Mouse (Mus musculus) gastrocnemius, adult 18-20 months (tissue): ENCODE results near the gene Galc. TPM values are rescaled to one million over a fixed set of nuclear protein-coding genes. Genes with fewer than 3 reads are reported as not detected.

Source experiments
- DNase-seq: peaks from one replicate; pipeline ENCODE4 v3.0.0; 2021; ENCODE audit warnings: low spot score
- total RNA-seq, 2 experiments: library from RNA; stranded (reverse); gene quantifications; 2 replicates each; pipeline ENCODE4 v1.2.3; 2021

The Galc gene
- total RNA-seq, 2 experiments from 2014 or later = 5.3 to 5.5 TPM

- peak; percentile 21 for DNase-seq
These were observed 77.5 kb downstream of the Galc start for GRCm38 (mm10) chr12:98181729-98182128.

- no peak for DNase-seq
These were observed 78.5 kb downstream of the Galc start for GRCm38 (mm10) chr12:98180807-98181206.

- DNase-seq = no peak
These were observed 78.9 kb downstream of the Galc start for GRCm38 (mm10) chr12:98180235-98180800.

- DNase-seq = no peak
These were observed 79.8 kb downstream of the Galc start for GRCm38 (mm10) chr12:98179496-98179895.

GRCm38 (mm10) chr12:98176632-98177031 is 82.6 kb downstream of the Galc start:
- DNase-seq = no peak

GRCm38 (mm10) chr12:98161901-98162300 is 97.4 kb downstream of the Galc start:
- DNase-seq = no peak

GRCm38 (mm10) chr12:98160867-98161266 is 98.4 kb downstream of the Galc start:
- no peak for DNase-seq

Other genes starting within 250 kb of the Galc start
- gene Gpr65, start 9.2 kb upstream of the Galc start, total RNA-seq = under 1 TPM in 1 of 2 experiments, not detected in 1; 0.14 TPM